Mouse (Mus musculus): ENCODE results near the gene Eef1b2.

GRCm38 (mm10) chr1:63227241-63227640 is 50.6 kb downstream of the Eef1b2 start:
- TF ChIP-seq CTCF (IDR thresholded peaks at IDR 0.05; ENCODE audit: control insufficient read depth, insufficient read depth, insufficient replicate concordance, low read depth, low read length), result no peak
- TF ChIP-seq POLR2A (IDR thresholded peaks at IDR 0.05; ENCODE audit: control insufficient read depth, low read depth, low read length), result no peak

All from testis, adult 2 months (tissue).